Mouse (Mus musculus) brain, embryonic 18.5 days (tissue): ENCODE measurements at regions not wholly inside any gene's neighbourhood (a gene's known extent, or its start where the extent isn't known, plus 50 kb on each side); places are given as distances from the start of the nearest gene placed in this dataset.
A peak's percentile ranks its signal among the peaks of the same experiment; 100 is the strongest.

Source experiments
- DNase-seq: peaks from one replicate; pipeline ENCODE4 v3.0.0-alpha.2; 2012; ENCODE audit warnings: low read depth, low spot score

- DNase-seq = no peak
Measured at GRCm38 (mm10) chr2:8628007-8628406, 1118.6 kb upstream of the Celf2 start.

- DNase-seq = no peak
Measured at GRCm38 (mm10) chr2:8628485-8629208, 1119.3 kb upstream of the Celf2 start.

- DNase-seq = peak; percentile 47
Measured at GRCm38 (mm10) chr2:8638082-8638481, 1128.7 kb upstream of the Celf2 start.

- no peak for DNase-seq
Measured at GRCm38 (mm10) chr2:8639282-8639681, 1129.9 kb upstream of the Celf2 start.

GRCm38 (mm10) chr2:8645463-8645862 lies 1136.1 kb upstream of the Celf2 start:
- no peak for DNase-seq

GRCm38 (mm10) chr2:8660544-8660943 lies 1151.2 kb upstream of the Celf2 start:
- no peak for DNase-seq

GRCm38 (mm10) chr2:8673751-8674378 lies 1164.5 kb upstream of the Celf2 start:
- DNase-seq = peak; percentile 62

GRCm38 (mm10) chr2:8675537-8675936 lies 1166.2 kb upstream of the Celf2 start:
- DNase-seq = no peak

GRCm38 (mm10) chr2:8676546-8676945 lies 1167.2 kb upstream of the Celf2 start:
- DNase-seq = no peak

- no peak for DNase-seq
Measured at GRCm38 (mm10) chr2:8690846-8691643, 1181.7 kb upstream of the Celf2 start.

- DNase-seq = no peak
Measured at GRCm38 (mm10) chr2:8729306-8729705, 1151.7 kb upstream of the 4930412O13Rik start.

- peak; percentile 6 for DNase-seq
Measured at GRCm38 (mm10) chr2:8754142-8754541, 1126.9 kb upstream of the 4930412O13Rik start.

GRCm38 (mm10) chr2:8756546-8756945 lies 1124.5 kb upstream of the 4930412O13Rik start:
- no peak for DNase-seq

- DNase-seq = no peak
Measured at GRCm38 (mm10) chr2:8770636-8771035, 1110.4 kb upstream of the 4930412O13Rik start.

- no peak for DNase-seq
Measured at GRCm38 (mm10) chr2:8781152-8781935, 1099.7 kb upstream of the 4930412O13Rik start.

GRCm38 (mm10) chr2:8782225-8782624 lies 1098.8 kb upstream of the 4930412O13Rik start:
- no peak for DNase-seq

GRCm38 (mm10) chr2:8802061-8802460 lies 1079.0 kb upstream of the 4930412O13Rik start:
- no peak for DNase-seq

- no peak for DNase-seq
Measured at GRCm38 (mm10) chr2:8809609-8810008, 1071.4 kb upstream of the 4930412O13Rik start.

GRCm38 (mm10) chr2:8818127-8818526 lies 1062.9 kb upstream of the 4930412O13Rik start:
- no peak for DNase-seq

GRCm38 (mm10) chr2:8825406-8825805 lies 1055.6 kb upstream of the 4930412O13Rik start:
- no peak for DNase-seq
